Mouse (Mus musculus) mouse embryonic stem cell (cell line): ENCODE data around the gene Myom3.

Experiments
- in situ Hi-C, 2 experiments: fragments of 300-500 bp; cut with MboI; formaldehyde crosslinking; loops; 1 replicate in 1 of 2; 3 replicates in 1 of 2; pipeline ENCODE4 v1.14.3; 2019 to 2020; ENCODE audit warnings: low sequenced_read_pairs in 2 of 2, low pct_unique_long_range_greater_than_20kb in 1 of 2, mixed read lengths in 1 of 2; ENCODE audit not compliant: unreplicated experiment in 1 of 2

The Myom3 gene

DNA sequence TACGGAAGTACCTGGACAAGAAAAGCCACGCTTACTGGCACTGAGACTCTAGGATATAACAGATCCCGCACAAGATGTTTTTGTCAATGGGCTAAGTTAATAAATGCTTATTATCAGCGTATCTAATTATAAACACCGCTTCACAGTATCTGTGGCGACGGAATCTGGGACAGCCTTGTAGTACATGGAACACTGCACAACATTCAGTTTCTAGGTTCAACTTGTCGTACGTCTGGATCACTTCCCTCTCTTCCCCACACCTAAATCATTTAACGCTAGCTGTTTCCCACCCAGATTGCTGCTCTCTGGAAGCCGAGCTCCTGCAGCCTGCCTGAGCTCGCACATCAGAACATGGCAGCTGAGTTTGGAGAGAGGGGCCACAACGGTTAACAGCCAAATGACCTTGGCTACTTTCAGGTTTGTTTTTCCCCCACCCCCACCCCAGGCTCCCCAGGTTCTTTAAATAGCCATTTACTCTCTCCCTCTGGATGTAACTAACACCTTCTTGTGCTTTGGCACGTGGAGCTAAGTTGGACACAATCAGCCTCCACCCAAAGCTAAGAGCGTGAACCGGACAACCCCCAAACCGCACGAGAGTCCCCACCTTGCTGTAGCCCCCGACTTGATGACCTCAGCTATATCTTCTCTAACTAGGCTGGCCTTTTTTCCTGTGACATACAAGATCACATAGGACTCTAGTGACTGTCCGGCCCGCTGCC lies 79.9 kb downstream of the Myom3 start:
- in situ Hi-C loops, result no loop called here

DNA sequence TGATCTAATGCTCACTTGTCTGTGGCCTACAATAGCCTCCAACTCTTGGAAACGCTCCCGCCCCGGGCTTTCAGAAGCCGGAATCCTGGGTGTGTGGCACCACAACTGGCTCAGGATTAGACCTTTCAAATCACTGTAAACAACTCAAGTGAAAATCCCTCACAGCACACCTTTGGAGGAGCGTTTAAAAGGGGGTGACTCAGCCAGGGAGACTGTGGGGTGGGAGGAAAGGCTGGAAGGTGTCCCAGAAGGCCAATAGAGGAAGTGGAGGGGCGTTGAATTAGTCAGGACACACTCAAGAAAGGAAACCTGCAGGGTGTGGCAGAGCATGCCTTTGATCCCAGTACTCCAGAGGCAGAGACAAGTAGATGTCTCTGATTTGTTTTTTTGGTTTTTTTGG lies 84.9 kb downstream of the Myom3 start:
- in situ Hi-C loops, result no loop called here

DNA sequence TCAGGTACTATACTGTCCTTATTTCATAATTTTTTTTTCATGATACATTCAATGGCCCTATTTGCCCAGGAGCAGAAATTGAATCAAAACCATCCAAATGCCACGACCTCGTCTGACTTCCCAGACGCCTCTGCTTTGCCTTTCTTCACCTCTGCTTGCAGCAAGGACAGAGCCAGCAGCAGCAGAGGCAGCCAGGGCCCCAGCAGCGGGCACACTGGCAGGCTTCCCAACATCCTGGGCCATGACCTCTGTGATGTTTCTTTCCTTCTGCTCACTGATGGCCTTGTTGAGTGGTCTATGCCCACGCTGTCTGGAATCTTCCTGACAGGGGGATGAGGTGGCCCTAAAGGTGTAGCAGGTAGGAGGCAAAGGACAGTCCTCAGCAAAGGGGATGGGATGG lies 88.1 kb downstream of the Myom3 start:
- in situ Hi-C loops, result no loop called here

DNA sequence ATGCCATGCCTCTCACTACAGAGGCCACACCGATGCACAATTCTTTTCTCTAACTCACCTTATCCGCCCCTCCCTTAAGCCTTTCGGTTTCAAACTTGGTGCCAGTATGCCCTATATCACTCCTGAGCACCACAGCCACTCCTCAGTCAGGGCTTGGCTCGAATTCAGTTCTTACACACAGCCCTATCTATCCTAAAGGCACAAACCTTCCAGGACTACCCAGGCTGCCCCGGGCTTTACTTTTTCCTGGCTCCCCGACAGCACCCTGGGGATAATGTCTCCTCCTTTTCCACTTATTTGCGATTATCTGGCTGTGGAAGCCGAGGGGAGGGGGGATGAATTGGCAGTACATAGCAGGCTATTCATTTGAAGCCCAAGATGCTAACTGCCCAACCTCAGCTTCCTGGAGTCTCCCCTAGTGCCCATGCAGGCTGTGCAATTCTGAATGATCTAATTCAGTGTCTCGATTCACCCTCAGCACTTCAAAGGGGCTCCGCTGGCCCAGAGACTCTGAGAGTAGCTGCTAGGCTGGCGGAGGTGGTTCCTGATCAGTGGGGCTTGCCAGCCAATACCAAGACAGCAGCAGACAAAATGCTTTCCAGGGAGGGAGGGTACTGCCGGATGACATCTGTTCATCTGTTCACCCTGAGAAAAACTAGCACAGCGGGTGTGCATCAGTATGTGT lies 91.0 kb downstream of the Myom3 start:
- in situ Hi-C loops, result no loop called here

DNA sequence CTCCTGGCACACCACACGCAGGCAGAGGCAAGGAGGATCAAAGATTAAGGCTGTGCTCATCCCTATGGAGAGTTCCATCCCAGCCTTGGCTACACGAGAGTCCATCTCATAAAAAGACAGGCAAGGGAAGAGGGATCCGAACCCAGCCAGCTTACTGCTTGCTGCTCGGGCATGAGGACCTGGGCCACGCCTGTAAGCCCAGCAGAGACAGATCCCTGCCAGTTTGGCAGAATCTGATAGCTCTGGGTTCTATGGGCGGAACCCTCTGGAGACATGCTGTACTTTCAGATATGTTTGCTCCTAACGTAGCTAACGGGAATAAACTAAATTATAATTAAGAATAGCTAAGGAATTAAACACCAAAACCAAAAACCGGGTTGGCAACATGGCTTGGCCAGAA lies 92.4 kb downstream of the Myom3 start:
- in situ Hi-C loops, result no loop called here

DNA sequence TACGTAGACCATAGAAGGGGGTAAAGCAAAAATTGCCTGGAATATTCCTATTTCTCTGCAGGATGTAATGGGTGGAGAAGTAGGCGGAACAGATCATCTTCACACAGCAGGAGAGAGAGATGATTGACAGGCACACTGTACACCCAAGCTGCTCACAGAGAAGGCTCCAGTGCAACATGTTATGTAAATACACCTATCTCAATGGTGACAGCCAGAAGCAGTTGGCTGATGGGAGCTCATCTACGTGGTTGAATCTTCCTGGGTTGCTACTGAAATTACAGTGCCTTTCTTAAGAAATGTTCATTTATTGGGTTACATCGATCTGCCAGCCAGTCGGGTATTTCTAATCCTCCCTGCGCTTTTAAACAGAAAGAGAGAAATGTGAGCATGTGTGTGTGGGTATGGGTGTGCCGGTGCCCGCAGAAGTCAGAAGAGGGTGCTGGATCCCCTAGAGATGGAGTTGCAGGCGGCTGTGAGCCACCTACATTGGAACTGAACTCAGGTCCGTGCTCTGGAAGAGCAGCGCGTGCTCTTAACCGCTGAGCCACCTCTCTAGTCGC lies 94.6 kb downstream of the Myom3 start:
- in situ Hi-C loops, result no loop called here

DNA sequence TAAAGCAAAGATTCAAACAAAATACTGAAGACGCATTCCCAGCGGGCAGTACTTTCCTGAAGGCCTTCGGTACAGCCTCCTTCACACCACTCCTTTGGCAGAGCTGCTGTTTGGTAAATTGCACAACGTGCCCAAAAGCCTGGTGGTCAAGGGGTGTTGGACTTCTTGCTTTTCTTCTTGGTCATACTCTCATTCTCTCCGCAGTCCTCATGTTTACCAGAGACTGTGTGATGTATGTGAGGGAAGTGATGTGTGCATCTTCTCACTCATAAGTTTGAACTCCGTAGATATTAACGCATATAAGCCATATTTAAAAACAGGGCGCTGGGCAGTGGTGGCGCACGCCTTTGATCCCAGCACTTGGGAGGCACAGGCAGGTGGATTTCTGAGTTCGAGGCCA lies 95.1 kb downstream of the Myom3 start:
- in situ Hi-C loops, result no loop called here

DNA sequence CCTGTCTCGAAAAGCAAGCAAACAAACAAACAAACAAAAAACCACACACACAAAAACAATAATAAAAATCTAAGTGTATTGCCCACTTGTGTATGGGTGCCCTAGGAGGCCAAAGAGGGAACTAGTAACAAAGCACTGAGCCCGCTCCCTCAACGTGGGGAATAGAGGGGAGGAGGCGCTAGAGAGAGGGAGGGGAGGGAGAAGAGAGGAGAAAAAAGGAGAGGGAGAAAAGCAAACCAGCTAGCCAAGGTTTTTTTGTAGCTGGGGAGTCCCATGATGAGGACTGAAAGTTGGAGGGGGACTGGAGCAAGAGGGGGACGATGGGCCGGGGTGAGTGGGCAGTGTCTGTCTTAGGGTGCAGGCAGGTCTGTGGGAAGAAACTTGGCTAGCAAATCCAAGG lies 95.6 kb downstream of the Myom3 start:
- in situ Hi-C loops, result no loop called here

DNA sequence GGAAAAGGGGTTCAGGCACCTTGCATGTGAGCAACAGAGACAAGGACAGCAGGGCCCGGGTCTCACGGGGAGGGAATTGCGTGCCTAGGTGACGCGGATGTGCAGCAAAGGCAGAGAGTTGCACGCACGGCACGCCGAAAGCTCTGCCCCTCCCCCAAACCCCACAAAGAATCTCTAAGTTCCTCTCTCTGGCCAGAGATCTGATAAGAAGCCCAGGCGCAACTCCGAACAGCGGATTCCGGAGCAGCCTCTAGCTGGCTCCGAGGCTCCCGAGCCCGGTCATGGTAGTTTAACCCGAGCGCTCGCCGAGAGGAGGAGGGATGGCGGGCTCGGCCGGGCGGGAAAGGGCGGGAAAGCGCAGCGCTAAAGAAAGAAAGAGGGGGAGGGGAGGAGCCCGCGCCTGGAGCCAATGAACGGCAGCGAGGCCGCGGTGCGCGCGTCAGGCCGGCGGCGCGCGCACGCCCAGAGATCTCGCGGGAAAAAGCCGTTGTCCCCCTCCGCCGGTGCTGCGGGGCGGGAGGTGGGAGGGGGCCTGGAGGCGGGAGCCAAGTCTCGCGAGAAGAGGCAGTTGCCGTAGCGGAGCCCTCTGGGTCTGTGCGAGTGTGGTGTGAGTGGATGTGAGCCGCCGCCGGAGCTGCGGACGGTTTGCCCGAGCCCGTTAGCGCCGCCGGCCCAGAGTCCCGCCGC lies 96.2 kb downstream of the Myom3 start, which contains the start of gene Srsf10:
Gene Srsf10 (plus strand): TSS at position 212 of the 687 bp plus-strand sequence.
- in situ Hi-C loops, result no loop called here

DNA sequence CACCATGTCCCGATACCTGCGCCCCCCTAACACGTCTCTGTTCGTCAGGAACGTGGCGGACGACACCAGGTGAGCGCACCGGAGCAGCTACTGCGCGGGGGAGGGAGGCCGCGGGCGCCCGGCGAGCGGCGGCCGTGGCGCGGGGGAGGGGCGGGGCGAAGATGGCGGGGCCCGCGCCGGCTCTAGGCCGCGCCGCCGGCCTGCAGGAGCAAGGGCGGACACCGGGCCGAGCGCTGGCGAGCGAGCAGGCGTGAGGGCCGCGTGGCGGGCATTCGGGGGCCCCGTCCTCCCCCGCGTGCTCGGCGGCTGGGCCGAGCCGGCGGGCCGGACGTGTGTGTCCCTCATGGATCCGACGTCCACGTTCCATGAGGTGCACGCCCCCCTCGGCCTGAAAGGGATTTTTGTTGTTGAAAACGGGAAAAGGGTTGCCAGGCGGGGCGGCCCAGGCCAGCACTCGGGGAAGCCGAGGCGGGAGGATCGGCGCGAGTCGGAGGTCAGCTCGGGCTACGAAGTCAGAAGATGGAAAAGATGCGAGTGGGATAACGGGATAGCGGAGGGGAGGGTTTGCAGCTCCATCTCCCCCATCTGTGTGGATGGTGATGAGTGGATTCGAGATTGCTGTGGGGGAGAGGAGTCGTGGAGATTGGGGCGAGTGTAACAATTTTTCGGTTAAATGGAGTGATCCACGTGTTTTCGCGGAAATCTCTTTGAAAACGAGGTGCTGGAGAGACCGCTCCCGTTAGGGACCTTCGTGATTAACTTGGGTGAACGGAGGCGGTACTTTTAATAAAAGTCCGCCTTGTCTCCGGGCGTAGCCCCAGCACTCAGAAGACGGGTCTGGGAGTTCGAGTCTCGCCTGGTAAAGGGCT lies 96.9 kb downstream of the Myom3 start:
- in situ Hi-C loops, result no loop called here

DNA sequence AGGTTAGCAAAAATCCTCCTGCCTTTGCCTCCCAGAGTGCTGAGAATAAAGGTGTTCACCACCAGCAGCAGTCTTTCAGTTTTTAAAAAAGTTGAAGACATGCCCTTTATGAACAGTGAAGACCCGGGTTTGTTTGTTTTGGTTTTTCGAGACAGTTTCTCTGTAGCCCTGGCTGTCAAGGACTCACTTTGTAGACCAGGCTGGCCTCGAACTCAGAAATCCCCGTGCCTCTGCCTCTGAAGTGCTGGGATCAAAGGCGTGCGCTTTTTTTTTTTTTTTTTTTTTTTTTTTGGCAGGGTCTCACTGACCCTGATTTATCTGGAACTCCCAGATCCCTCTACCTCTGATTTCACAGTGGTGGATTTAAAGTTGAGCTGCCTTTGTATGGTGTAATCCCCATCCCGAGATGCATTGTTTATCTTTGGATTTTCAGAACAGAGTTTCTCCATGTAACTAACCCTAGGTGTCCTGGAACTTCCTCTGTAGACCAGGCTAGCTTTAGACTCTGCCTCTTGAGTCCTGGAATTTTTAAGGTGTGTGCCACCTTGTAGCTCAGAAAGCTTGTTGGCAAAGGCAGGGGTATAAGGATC lies 98.2 kb downstream of the Myom3 start:
- in situ Hi-C loops, result no loop called here
